Mouse (Mus musculus) bone marrow, adult 2 months (tissue): ENCODE results near the gene Grik2. TPM values are rescaled to one million over a fixed set of nuclear protein-coding genes. Genes with fewer than 3 reads are reported as not detected.

Source experiments
- H3K27ac ChIP-seq: fragments of 200-500 bp; 2 replicates; pipeline ENCODE4 v1.5.1; 2012; ENCODE audit warnings: low read depth, mild to moderate bottlenecking, control low read depth, inconsistent platforms, low read length; ENCODE audit not compliant: control insufficient read depth, poor library complexity, insufficient read depth
- H3K4me1 ChIP-seq: fragments of 200-500 bp; 2 replicates; pipeline ENCODE4 v1.6.1; 2011; ENCODE audit warnings: low read length; ENCODE audit not compliant: control insufficient read depth, insufficient read depth
- H3K4me3 ChIP-seq: fragments of 200-500 bp; replicated peaks from 2 replicates; pipeline ENCODE3; 2011; ENCODE audit warnings: mild to moderate bottlenecking, low read depth, low read length, control low read depth; ENCODE audit not compliant: control insufficient read depth
- CTCF ChIP-seq: fragments of 200-500 bp; IDR thresholded peaks from 2 replicates; pipeline ENCODE4 v1.5.1; 2011; ENCODE audit warnings: low read length, control low read depth; ENCODE audit not compliant: control insufficient read depth, insufficient read depth
- POLR2A ChIP-seq: fragments of 200-500 bp; IDR thresholded peaks from 2 replicates; pipeline ENCODE4 v1.6.1; 2011; ENCODE audit warnings: low read depth, mild to moderate bottlenecking, control low read depth, low read length, borderline replicate concordance; ENCODE audit not compliant: control insufficient read depth
- WGBS: fragments of 180-500 bp; shearing (Covaris S2); methylation state at CpG from one replicate; pipeline ENCODE4 v1.1.7; 2018; 5-methylcytosine and 5-hydroxymethylcytosine counted together
- polyA plus RNA-seq: library from polyadenylated mRNA; stranded (reverse); fragments of >200 nt; gene quantifications from 2 replicates; pipeline ENCODE4 v1.2.4, GENCODE M21; 2011; ENCODE audit warnings: low replicate concordance; ENCODE audit not compliant: missing spikeins, insufficient read depth, insufficient read length

Grik2 gene
- polyA plus RNA-seq, 1 experiment, result not detected

DNA sequence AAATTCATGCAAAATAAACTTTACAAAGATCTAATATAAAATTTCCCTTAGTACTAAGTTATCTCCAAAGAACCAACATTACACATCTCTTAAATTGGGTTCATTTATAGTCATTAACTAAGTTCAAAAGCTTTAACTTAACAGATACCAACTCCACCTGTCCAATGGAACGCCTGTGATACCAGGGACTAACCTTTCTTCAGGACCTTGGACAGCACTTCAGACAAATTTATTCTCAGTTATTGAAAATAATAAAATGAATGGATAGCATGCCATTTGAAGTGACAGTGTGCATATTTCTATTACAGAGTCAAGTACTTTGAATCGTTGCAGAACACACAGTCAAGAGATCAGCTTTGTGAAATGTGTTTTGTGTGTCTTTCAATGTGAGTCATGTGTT is 3.1 kb downstream of the Grik2 start:
- H3K4me3 ChIP-seq, result no peak overlapping the region
- whole genome bisulfite sequencing, result 33% methylated on average over 2 of the region's 2 CpGs
- no peak overlapping the region for H3K27ac ChIP-seq
- no peaks in the 10 kb centered on the region for H3K4me1 ChIP-seq
- no peak for TF ChIP-seq CTCF
- TF ChIP-seq POLR2A, result no peak

DNA sequence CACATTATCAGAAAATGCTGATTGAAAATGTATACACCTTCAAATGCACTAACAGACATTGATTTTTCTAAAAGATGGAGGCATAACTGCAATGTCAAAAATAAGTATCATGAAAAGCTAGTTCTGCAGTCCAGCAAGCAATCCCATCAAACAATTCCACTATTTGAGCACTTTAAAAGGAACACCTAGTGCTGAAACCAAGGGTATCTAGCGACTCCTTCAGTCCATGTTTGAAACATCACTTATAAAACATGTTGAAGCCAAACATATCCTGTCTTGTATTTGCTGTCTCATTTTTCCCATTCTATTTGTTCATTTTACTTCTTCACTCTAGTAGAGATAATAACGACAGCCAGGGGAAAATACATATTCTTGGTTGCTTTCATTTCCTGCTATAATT is 3.7 kb downstream of the Grik2 start:
- whole genome bisulfite sequencing, result 9% methylated on average over 2 of the region's 2 CpGs
- Histone ChIP-seq H3K4me3 (no peak overlapping the region), H3K4me1 (no peaks in the 10 kb centered on the region), H3K27ac (no peak overlapping the region)
- TF ChIP-seq POLR2A (no peak), CTCF (no peak)

DNA sequence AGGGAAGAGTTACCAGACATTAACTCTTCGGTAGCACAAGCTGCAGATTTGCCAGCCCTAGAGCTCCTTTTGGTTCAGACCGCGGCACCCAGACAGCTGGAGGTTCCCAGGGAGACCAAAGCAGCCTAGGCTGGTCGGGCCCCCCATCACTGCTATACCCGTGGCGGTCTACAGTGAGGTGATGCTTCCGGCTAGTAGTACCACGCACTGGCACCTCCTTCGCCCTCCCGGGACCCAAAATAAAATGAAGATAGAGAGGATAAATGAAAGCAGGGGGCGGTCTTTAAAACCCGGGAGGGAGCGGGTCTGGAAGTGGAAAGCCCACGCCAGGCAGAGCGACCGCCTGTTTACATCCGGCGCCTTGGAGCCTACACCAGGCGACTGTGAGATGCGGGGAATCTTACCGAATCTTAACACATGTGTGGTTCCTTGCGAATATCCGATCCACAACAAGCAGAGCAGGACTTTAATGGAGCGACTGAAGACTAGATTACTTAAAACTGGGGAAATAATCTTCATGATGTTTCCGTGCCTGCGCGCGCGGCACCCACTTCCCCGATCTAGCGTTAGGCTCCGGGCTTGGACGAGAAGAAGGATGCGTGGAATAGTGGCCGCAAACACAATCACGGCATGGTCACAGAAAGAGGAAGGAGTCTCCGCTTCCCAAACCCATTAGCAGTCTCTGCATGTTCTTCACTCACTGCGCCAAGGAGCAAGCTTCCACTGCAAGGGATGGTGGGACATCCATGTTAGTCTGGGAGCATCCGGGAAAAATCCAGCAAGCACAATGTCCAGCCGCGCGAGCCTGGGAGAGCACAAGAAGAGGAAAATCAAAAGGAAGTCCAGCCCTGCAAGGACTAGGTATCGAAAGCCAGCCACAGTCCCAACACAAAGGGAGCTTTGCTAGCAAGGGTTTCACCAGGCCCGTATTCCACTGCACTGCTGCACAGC is 5.5 kb downstream of the Grik2 start:
- Histone ChIP-seq H3K4me1 (no peaks in the 10 kb centered on the region), H3K4me3 (no peak overlapping the region), H3K27ac (no peak overlapping the region)
- TF ChIP-seq POLR2A (no peak), CTCF (no peak)
- WGBS, result 3% methylated on average over 44 of the region's 44 CpGs

DNA sequence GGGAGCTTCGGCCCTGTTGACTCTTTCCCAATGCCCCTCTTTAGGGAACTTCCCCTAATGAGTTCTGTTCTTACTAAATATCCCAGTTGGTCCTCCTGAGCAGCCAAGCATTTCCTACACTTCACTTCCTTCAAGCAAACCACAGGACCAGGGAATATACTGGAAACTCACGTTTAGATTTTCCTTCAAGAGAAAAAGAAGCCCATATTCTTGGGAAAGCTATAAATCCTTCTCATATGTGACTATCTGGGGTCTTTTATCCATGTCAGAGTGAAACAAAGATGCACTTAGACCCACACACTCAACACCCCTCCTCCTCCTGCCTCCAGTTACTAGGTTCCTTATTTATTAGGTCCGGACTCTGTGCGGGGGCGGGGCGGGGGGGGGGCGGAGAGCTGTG is 6.5 kb downstream of the Grik2 start:
- 2% methylated on average over 7 of the region's 7 CpGs for WGBS
- TF ChIP-seq CTCF (no peak), POLR2A (no peak)
- Histone ChIP-seq H3K27ac (no peak overlapping the region), H3K4me3 (no peak overlapping the region), H3K4me1 (no peaks in the 10 kb centered on the region)

DNA sequence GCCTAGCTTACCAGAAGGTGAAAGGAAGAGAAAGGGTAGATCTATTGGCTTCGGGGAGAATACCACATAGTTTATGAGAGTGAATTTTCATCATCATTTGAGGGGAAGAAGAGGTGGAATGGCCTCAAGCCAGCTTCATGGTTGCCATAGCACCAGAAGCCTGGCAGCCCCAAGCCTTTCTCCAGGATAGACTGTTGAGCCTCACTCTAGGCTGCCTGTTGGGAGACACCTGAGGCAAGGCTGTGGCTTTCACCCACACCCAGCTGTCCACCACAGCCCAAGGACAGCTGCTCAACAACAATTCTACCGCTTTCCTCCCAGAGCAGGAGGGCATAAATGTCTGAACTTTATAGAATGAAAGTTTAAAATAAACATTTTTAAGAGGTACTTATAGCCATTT is 8.1 kb downstream of the Grik2 start:
- Histone ChIP-seq H3K4me1 (no peaks in the 10 kb centered on the region), H3K27ac (no peak overlapping the region), H3K4me3 (no peak overlapping the region)
- no peak for TF ChIP-seq CTCF
- no peak for TF ChIP-seq POLR2A
- 65% methylated on average over 2 of the region's 2 CpGs for WGBS

DNA sequence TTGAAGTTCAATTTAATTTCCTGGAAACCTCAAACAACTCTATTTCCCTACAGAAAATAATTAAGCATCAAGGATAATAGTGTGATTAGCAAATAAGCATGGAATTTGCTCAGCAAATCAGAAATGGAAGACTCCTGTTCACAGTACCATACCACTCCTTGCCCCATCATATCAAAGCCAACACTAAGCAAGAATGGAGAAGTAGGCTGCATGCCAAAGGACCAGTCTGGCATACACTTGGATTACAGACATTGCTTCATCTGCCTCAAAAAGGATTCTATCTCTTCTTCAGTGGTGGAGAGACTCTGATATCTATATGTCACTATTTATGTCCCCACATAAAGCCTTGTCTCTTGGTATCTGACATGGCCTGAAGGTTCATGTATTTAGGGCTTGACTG is 19.7 kb downstream of the Grik2 start:
- H3K27ac ChIP-seq, result no peak overlapping the region
- TF ChIP-seq POLR2A (no peak), CTCF (no peak)
- no peaks in the 10 kb centered on the region for H3K4me1 ChIP-seq
- H3K4me3 ChIP-seq, result no peak overlapping the region

DNA sequence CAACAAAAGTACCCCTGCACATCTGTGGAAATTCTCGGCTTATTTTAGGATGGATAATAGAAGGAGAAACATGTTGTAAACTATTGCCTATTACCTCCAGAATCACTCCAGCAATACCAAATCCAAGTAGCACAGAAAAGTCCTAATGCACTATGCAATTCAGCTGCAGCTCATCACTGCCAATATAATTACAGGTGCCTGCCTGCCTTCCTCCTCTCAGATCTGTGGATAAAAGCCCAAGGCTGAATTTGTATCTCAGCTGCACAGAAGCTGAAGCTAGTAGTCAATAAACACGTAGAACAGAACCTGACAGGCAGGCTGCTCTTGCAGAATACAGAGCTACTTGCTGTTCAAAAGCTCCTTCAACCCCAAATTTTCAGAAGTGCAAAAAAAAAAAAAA is 21.0 kb downstream of the Grik2 start:
- 70% methylated on average over 2 of the region's 2 CpGs for WGBS
- no peak overlapping the region for H3K27ac ChIP-seq
- H3K4me3 ChIP-seq, result no peak overlapping the region
- TF ChIP-seq POLR2A (no peak), CTCF (no peak)
- no peaks in the 10 kb centered on the region for H3K4me1 ChIP-seq

DNA sequence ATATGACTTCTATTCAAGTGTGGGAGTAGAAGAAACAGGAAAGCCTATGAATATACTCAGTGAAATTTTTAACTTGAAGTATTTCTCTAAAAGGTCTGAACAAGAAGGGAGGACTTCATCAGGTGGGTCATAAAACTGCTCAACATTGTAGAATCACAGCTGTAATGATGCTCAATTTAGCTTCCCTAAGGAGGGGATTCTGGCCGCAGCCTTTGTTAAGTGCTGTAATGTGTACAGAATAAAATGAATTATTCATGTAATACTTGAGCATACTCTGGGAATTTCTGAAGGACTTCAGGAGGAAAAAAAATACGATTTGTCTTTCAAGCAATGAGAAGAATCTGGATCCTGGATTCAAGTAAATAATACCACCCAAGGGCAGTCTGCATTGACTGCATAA is 26.0 kb downstream of the Grik2 start:
- WGBS, result 75% methylated on average over 2 of the region's 2 CpGs

More for the DNA sequence above, 26.0 kb downstream of the Grik2 start:
- no peaks in the 10 kb centered on the region for H3K4me1 ChIP-seq
- H3K27ac ChIP-seq, result no peak overlapping the region
- no peak overlapping the region for H3K4me3 ChIP-seq
- no peak for TF ChIP-seq CTCF
- no peak for TF ChIP-seq POLR2A
